Mouse (Mus musculus) heart, embryonic 16.5 days (tissue): ENCODE data around the gene Gm5294. TPM values are rescaled to one million over a fixed set of nuclear protein-coding genes. Genes with fewer than 3 reads are reported as not detected.

Experiments
- ATAC-seq: fragments of 200-750 bp; cut with Nextera tagmentation; replicated peaks from 2 replicates; pipeline ENCODE4 v1.8.0; 2017; ENCODE audit warnings: moderate number of reproducible peaks; ENCODE audit not compliant: insufficient read depth, low FRiP score; ENCODE audit errors: extremely low read depth
- H3K27ac ChIP-seq: fragments of 300-500 bp; sonication (generic); 2 replicates; pipeline ENCODE4 v1.5.1; 2014; ENCODE audit warnings: mild to moderate bottlenecking, low read length, control low read depth, moderate library complexity
- H3K27me3 ChIP-seq: fragments of 300-500 bp; sonication (generic); 2 replicates; pipeline ENCODE4 v1.6.1; 2014; ENCODE audit warnings: low read length, mixed read lengths; ENCODE audit not compliant: control insufficient read depth, insufficient read depth
- H3K36me3 ChIP-seq: fragments of 300-500 bp; sonication (generic); 2 replicates; pipeline ENCODE4 v1.6.1; 2014; ENCODE audit not compliant: control insufficient read depth, insufficient read depth
- H3K4me1 ChIP-seq: fragments of 300-500 bp; sonication (generic); 2 replicates; pipeline ENCODE4 v1.6.1; 2014; ENCODE audit warnings: low read length, mixed read lengths; ENCODE audit not compliant: control insufficient read depth, insufficient read depth
- H3K4me2 ChIP-seq: fragments of 300-500 bp; sonication (generic); 2 replicates; pipeline ENCODE4 v1.6.1; 2014; ENCODE audit warnings: low read depth, mild to moderate bottlenecking, control low read depth, low read length
- H3K4me3 ChIP-seq: fragments of 300-500 bp; sonication (generic); 2 replicates; pipeline ENCODE4 v1.5.1; 2014; ENCODE audit warnings: mild to moderate bottlenecking, control low read depth, low read length
- H3K9ac ChIP-seq: fragments of 300-500 bp; sonication (generic); 2 replicates; pipeline ENCODE4 v1.6.1; 2014; ENCODE audit warnings: low read length, control low read depth
- H3K9me3 ChIP-seq: fragments of 300-500 bp; sonication (generic); replicated peaks from 2 replicates; pipeline ENCODE4 v1.6.1; 2016; ENCODE audit warnings: low read length; ENCODE audit not compliant: control insufficient read depth
- WGBS: fragments of 180-500 bp; shearing (Covaris S2); extraction: QIAGEN DNeasy Blood & Tissue Kit; methylation state at CpG from one replicate; pipeline ENCODE4 v1.1.7; 2014; 5-methylcytosine and 5-hydroxymethylcytosine counted together
- polyA plus RNA-seq: library from polyadenylated mRNA; unstranded; fragments of >200 nt; fragmentation: Nextera tagmentation; extraction: Ambion mirVana; gene quantifications from 2 replicates; pipeline ENCODE4 v1.2.1, GENCODE M21; 2015

Gene Gm5294
- polyA plus RNA-seq = 0.24 TPM in 1 of 2 replicates, not detected in the other

DNA sequence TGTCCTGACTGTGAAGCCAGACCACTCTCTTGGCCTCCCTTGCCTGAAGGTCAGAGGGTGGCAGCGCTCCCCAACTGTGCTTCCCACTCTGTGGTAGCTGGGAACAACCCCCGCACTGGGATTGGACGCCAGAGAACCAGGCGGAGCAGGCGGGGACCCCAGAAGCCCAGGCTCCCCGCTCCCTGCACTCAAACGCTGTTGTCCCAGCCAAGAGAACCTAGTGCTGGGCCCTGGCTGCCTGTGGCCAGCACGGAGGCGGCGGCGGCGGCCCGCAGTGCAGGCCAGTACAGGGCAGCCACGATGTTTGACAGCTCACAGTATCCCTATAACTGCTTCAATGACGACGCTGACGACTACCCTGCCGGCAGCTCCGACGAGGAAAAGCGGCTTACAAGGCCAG, at the start of gene Gm5294:
TSS of gene Gm5294 (plus strand) at position 301 of the 400 bp plus-strand sequence.
- Histone ChIP-seq H3K27ac (no peak within 1 kb of the TSS), H3K36me3 (no peaks in the 10 kb centered on the region), H3K9ac (peak within 1 kb of the TSS; percentile 54), H3K9me3 (no peaks in the 10 kb centered on the region; the same call in 1 of the 2 replicates), H3K4me2 (peak within 1 kb of the TSS; percentile 78), H3K27me3 (peaks cover 42% of the 10 kb centered on the region), H3K4me1 (no peaks in the 10 kb centered on the region), H3K4me3 (peak within 1 kb of the TSS; percentile 49)
- ATAC-seq = no peak
- WGBS = 14% methylated on average over 21 of the region's 21 CpGs

DNA sequence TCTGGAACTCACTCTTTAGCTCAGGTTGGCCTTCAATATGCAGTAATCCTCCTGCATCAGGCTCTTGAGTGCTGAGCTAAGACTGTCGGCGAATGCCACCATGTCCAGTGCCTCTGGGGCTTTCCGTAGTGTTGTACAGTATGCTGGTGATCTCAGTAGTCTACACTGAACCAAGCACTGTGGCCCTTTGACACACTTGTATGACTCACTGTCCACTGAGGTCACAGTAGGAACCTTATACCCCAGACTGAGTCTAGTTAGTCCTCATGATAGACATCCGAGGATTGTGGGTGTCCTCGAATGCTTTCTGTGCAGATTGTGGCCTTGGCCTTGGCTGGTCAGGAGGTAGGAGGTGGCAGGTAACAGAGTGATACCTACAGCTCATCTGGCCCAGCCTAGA, 44.8 kb upstream of the Gm5294 start:
- no peak overlapping the region for H3K4me3 ChIP-seq
- no peaks in the 10 kb centered on the region for H3K27me3 ChIP-seq
- H3K4me1 ChIP-seq = peaks cover 4% of the 10 kb centered on the region; the same call in 1 of the 2 replicates
- no peak overlapping the region for H3K4me2 ChIP-seq
- 87% methylated on average over 5 of the region's 5 CpGs for WGBS
- no peak overlapping the region for H3K9ac ChIP-seq
- no peaks in the 10 kb centered on the region for H3K9me3 ChIP-seq
- H3K27ac ChIP-seq = no peak overlapping the region
- ATAC-seq = no peak
- no peaks in the 10 kb centered on the region for H3K36me3 ChIP-seq

DNA sequence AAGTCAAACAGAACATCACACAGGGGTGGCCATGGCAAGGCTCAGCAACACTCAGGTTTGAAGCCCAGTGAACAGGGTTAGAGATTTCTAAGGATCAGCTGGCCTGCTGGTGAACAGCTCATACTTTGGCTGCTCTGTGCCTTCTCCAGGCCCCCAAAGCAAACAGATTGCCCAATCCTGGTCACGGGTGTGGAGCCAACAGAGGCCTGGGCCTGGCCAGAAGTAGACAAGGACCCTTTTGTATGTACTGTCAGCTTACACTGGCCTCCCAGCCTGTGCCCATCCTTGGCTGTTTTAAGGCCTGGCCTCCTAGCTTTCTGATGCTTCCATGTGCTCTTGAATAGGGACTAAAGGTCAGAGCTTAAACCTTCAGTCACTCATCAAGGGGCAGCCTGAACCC, 43.5 kb upstream of the Gm5294 start:
- no peaks in the 10 kb centered on the region for H3K36me3 ChIP-seq
- no peak for ATAC-seq
- H3K27ac ChIP-seq = no peak overlapping the region
- no peak overlapping the region for H3K4me3 ChIP-seq
- no peaks in the 10 kb centered on the region for H3K9me3 ChIP-seq
- no peak overlapping the region for H3K4me2 ChIP-seq
- H3K9ac ChIP-seq = no peak overlapping the region
- peaks cover 4% of the 10 kb centered on the region for H3K4me1 ChIP-seq
- WGBS = 59% methylated on average over 1 of the region's 1 CpGs
- H3K27me3 ChIP-seq = no peaks in the 10 kb centered on the region

DNA sequence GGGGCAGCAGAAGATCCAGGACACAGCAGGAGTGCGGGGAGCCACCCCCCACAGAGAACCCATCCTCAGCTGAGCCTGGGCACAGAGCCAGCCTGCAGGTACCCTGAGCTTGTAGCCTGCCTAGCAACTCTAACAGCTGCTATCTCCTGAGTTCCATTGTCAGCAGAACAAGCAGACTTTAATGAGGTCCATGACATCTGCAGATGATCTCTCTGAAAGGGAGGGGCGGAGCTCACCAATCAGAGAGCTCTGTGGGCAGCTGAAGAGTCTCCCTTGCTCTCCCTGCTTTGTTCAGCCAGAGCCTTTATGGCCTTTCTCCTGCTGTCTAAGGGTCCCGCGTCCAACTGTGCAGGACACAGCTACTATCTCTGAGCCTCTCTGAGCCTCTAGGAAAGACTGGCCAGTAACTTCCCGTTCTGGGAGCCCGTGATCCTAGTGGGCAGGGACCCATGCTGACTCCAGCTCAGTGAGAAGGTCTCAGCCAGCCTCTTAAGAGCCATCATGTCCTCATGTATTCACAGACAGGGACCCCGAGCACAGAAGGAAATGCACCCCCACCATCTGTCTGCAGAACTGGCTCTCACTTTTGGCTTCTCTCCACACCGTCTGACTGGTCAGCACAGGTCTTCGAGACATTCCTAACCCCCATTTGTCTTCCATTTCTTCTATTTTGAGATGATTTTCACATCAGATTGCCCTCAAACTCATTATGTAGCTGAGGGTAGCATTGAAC, 41.0 kb upstream of the Gm5294 start:
- H3K9ac ChIP-seq = no peak overlapping the region
- no peak overlapping the region for H3K27ac ChIP-seq
- H3K9me3 ChIP-seq = no peaks in the 10 kb centered on the region
- WGBS = 52% methylated on average over 9 of the region's 9 CpGs
- no peak overlapping the region for H3K4me3 ChIP-seq
- ATAC-seq = no peak; the same call in 1 of the 2 replicates
- no peaks in the 10 kb centered on the region for H3K27me3 ChIP-seq
- H3K4me1 ChIP-seq = peaks cover 12% of the 10 kb centered on the region
- H3K36me3 ChIP-seq = no peaks in the 10 kb centered on the region
- no peak overlapping the region for H3K4me2 ChIP-seq

DNA sequence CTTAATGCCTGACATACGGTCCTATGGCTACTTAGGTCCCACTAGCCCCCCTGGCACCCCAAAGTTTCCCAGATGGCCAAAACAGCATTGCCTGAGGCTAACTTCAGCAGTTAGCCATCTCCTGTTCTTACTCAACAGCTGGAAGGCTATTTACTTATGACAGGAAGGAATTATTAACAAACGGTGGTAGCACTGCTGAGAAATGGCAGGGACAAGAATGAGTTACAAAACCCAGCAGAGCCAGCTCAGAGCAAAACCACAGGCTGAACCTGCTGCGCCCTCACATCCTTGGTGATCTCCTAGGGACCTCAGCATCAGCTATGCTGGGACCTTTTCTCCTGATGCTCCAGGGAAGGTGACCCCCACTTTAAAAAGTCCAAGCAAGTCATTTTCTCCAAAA, 40.2 kb upstream of the Gm5294 start:
- H3K36me3 ChIP-seq = no peaks in the 10 kb centered on the region
- ATAC-seq = no peak
- H3K4me2 ChIP-seq = no peak overlapping the region
- no peaks in the 10 kb centered on the region for H3K9me3 ChIP-seq
- H3K4me3 ChIP-seq = no peak overlapping the region
- 66% methylated on average over 3 of the region's 3 CpGs for WGBS
- H3K9ac ChIP-seq = no peak overlapping the region
- H3K27ac ChIP-seq = no peak overlapping the region
- peaks cover 12% of the 10 kb centered on the region for H3K4me1 ChIP-seq
- no peaks in the 10 kb centered on the region for H3K27me3 ChIP-seq

DNA sequence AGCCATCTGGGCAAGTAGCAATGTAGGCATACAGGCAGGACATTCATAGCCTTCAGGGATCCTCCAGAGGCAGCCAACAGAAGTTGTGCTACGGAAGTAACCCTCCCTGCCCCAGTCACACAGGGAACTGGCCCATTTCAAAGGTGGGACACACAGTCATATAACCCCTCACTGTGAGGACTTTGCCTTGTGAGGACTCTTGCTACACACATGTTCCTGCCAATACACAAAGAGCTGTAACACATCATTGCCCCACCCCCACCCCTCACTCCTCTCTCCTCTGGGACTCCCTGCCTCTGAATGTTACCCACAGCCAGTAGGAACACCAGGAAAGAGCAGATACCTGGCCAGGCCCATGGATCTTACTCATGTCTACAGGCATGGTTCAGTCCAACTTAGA, 37.2 kb upstream of the Gm5294 start:
- 85% methylated on average over 1 of the region's 1 CpGs for WGBS

DNA sequence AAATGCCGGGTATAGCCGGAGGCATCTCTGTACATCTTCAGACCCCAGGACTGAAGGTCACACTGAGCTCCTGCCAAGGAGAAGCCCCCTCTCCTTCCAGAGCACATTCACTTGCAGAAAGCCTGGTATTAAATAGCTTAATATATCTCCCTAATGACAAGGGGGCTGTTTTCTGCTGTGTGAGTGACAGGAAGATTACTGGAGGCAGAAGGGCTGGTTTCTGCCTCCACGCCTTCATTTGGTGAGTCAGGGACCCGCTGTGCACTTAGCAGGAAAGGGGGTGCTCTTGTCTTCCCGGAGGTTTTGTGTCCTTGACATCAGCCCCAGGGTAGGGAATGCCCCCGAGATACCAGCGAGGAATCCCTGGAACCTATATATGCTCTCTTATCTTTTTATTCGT, 36.7 kb upstream of the Gm5294 start:
- Histone ChIP-seq H3K4me1 (peaks cover 12% of the 10 kb centered on the region), H3K4me3 (no peak overlapping the region), H3K36me3 (no peaks in the 10 kb centered on the region), H3K9me3 (no peaks in the 10 kb centered on the region), H3K27me3 (no peaks in the 10 kb centered on the region), H3K4me2 (no peak overlapping the region), H3K27ac (no peak overlapping the region), H3K9ac (no peak overlapping the region)
- 44% methylated on average over 8 of the region's 8 CpGs for WGBS
- no peak for ATAC-seq

More for the DNA sequence above, 37.2 kb upstream of the Gm5294 start:
- no peak overlapping the region for H3K4me2 ChIP-seq
- no peak overlapping the region for H3K9ac ChIP-seq
- H3K9me3 ChIP-seq = no peaks in the 10 kb centered on the region
- H3K27ac ChIP-seq = no peak overlapping the region
- H3K27me3 ChIP-seq = no peaks in the 10 kb centered on the region
- no peak overlapping the region for H3K4me3 ChIP-seq
- no peaks in the 10 kb centered on the region for H3K36me3 ChIP-seq
- ATAC-seq = no peak
- peaks cover 12% of the 10 kb centered on the region for H3K4me1 ChIP-seq

DNA sequence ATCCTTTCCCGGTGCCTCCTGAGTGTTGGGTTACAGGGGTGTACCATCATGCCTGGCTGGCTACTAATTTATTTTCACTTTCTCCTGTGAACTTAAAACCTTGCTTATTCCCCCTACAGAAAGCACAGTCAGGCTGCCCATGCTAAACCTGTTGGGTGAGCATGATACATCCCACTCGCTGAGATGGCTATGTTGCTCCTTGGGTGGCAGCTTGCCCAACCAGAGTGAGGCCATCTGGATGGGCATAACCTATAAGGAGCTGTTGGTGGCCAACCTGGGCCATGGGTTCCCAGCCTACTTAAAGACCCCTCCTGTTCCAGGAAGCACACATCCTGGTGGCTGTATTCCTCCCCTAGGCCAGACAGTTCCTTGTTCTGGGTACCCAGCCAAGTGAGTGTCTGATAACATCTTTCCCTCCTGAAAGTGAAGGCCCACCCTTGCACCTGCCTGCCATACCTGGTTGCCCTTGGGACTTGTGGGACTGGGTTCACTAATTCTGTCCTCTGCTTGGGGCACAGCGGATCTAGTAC, 33.8 kb upstream of the Gm5294 start:
- no peaks in the 10 kb centered on the region for H3K9me3 ChIP-seq
- H3K27ac ChIP-seq = no peak overlapping the region
- WGBS = 80% methylated on average over 3 of the region's 3 CpGs
- no peak overlapping the region for H3K9ac ChIP-seq
- H3K4me1 ChIP-seq = peaks cover 9% of the 10 kb centered on the region
- ATAC-seq = no peak
- H3K4me2 ChIP-seq = no peak overlapping the region
- H3K36me3 ChIP-seq = no peaks in the 10 kb centered on the region
- no peaks in the 10 kb centered on the region for H3K27me3 ChIP-seq
- no peak overlapping the region for H3K4me3 ChIP-seq

DNA sequence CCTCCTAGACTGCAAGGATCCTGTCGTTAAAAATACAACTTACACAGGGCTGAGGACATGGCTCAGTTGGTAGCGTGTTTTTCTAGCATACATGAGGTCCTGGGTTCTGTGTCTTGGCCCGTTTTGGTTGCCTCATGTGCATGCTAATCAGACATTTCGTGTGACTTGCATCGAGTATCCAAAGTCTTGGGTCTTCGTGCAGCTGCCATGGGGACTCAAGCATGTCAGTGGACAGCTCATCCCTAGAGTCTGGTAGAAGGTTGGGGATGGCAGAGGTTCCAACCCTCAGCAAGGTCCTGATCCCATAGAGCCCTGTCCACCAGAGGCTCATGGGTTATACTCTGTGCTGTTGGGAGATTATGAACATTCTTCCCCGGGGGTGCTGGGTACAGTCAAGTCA, 32.2 kb upstream of the Gm5294 start:
- peaks cover 9% of the 10 kb centered on the region for H3K4me1 ChIP-seq
- H3K9ac ChIP-seq = no peak overlapping the region
- H3K27me3 ChIP-seq = no peaks in the 10 kb centered on the region
- H3K4me3 ChIP-seq = no peak overlapping the region
- no peak for ATAC-seq
- no peak overlapping the region for H3K27ac ChIP-seq
- 84% methylated on average over 7 of the region's 7 CpGs for WGBS
- H3K36me3 ChIP-seq = no peaks in the 10 kb centered on the region
- H3K9me3 ChIP-seq = no peaks in the 10 kb centered on the region
- no peak overlapping the region for H3K4me2 ChIP-seq
